Mouse (Mus musculus): ENCODE data around the gene Sptb.

Gene Sptb

DNA sequence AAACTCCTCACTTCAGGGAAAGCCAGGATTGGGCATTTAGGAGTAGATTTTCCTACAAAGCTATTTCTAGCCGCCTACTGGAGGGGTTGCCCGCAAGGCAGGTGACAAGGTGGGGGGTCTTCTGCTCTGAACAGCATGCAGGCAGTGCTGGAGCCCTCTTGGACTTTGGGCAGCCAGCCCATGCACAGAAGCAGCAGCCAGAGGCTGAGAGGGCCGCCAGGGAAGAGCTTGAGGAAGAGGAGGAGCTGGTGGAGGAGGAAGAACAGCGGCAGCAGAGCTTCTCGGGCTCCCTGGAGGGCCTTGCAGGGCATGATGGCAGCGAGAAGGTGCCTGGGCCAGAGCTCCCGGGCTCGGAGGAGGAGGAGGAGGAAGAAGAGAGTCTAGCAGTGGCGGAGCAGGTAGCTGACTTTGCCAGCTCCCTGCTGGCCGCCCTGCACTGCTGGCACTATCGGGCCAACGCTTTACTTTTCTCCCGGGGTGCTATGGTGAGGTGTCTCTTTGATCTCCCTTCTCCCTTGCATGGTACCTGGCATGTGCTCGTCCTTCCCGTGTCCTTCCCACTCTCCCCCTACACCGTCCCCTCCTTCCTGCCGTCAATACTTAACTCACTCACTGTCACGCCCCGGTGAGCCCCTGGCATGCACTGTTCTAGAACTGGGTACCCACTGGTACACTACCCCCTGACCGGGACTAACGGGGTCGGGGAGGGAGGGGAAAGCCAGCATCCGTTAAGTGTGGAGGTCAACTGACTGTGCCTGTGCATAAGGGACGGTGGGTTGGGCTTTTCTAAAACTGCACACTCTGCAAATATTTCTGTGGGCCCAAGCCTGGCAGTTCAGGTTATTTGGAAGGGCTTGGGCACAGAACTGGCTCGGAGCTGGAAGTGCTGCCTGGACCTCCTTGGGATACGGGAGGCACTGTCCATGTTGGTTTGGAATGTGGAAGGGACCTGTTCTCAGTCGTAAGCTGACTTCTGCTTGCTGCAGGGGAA, 137.8 kb downstream of the Sptb start:
- no peak for DNase-seq

DNA sequence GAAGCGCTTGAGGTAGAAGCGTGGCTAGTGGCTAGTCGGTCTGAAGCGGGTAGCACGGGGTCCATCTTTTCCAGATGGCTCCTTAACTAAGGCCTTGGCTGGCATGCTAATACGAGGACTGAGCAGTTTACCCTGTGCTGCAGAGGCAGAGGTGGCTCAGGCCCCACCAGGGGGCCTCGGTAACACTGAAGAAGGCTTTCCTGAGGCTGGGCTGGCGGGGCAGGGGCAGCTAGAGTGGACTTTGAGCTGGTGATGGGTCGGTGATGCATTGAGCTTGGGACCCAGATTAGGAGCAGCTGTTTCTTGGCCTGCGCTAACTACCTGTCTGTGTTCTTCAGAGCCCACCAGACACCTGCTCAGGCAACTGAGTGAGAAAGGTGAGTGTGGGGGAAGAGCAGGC, 139.1 kb downstream of the Sptb start:
- DNase-seq: no peak

DNA sequence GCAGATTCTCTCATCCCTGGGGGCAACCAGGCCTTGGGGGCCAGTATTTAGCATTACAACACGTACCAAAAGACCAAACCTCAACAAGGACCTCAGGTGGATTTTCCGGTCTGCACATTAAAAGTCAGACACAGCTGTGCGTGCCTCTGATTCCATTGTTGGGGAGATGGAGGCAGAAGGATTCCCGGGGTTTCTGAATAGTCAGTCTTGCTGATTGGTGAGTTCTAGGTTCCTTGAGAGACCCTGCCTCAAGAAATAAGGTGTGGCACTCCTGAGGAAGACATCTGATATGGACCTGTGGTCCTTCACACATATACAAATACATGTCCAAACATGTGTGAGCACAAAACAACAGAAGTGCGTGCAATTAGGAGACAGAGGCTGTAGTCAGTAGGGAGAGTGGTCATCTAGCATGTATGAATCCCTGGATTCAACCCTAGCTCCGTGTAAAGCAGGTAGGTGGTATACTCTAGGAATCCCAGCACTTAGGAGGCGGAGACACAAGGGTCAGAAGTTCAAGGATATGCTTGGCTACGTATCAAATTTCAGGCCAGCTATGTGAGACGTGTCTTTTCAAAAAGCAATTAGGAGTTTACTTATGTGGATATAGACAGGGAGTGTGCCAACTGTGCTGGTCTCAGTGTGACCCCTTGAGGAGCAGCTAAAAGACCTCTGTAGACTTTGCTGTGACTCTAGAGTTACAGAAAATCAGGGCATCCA, 140.0 kb downstream of the Sptb start:
- DNase-seq: no peak

DNA sequence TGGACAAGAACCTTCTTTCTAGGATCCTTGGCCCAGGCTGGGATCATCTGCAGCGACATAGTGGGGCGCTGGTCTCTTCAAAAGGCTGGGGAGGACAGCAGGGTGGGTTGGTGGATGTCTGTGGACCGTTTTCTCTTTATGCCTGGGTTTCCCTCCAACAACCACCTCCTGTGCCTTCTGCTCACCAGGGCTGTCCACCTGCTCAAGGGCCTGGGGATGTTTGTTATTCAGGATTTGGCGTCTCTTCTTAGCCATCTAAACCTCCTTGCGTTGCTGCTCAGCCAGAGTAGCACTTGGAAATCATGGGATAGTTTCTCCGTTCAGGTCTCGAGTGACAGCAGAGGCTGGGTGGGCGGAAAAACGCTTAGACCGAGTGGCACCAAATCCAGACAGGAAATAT, 144.1 kb downstream of the Sptb start:
- no peak for DNase-seq

DNA sequence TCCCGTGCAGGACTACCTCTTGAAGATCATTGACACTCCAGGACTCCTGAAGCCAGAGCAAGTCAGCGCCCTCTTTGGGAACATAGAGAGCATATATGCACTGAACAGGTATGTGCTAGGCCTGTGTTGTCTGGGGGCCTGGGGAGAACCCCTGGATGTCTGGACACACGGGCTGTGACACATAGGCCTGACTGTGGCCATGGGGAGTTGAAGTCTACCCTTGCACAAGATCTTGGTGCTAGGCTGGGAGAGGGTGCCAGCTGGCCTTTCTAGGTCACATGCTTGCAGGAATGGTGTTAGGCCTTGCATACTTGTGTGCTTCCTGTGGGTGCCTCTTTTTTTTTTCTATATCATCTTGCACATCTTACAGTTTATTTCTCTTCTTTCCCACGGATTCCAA, 148.2 kb downstream of the Sptb start:
- no peak for DNase-seq

DNA sequence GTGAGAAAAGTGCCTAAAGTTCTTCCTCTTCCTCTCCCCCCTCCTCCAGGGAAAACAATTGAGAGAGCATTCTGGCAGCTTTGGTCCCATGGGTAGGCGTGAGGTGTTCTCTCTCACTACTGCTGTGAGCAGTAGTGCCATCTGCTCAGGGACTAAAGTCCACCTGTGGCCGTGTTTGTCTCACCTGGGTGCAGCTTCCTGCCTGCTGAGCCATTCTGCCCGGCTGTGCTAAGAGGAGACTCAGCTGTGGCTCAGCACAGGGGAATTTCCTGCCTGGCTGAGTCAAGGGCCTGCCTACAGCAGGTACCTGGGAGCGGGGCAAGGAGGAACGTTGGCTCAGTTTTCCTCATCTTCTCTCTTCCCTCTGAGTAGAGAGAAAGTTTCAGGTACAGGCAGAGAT, 152.1 kb downstream of the Sptb start:
- no peak for DNase-seq

DNA sequence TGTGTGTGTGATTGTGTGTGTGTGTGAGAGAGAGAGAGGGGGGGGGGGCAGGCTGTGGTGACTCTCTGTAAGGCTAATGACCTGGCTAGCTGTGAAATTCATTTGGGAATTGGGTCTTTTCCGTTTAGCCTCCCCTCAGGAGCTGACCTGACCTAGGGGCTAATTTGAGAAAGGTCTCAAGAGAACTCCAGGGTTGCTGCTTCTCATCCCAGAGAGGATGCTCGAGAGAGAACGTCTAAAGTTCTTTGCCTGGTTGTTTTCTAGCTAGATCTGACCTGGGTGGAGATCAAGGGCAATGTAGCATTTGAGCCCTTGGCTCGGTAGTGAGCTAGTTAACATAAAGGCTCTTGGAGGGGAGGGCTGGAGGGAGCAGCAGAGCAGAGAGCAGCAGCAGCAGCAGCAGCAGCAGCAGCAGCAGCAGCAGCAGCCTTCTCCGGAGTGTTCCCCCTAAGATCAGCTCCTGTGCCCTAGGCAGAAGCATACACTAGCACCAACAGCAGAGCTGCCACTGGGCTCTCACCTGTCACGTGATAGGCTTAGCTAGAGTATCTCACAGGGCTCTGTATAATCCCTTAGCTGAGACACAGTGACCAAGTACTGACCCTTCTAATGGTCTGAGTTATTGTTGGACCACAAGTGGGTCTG, 153.5 kb downstream of the Sptb start:
- no peak for DNase-seq

DNA sequence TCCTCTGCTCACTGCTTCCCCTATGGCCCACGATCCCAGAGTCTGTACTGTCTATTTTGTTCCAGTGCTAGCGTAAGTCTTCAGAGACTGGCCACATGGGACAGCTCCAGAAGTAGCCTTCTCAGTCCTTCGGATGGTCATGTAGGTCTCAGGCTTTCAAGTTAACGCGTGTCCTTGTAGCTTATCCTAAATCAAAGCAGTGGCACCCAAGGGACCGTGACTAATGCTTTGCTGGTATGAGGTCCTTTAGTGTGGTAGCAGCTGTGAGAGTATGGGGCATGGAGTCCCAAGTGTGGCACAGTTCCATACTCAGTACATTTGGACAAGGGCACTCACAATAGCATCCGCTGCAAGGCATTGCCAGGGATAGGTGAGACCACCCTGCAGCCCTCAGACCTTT, 154.2 kb downstream of the Sptb start:
- DNase-seq: no peak

DNA sequence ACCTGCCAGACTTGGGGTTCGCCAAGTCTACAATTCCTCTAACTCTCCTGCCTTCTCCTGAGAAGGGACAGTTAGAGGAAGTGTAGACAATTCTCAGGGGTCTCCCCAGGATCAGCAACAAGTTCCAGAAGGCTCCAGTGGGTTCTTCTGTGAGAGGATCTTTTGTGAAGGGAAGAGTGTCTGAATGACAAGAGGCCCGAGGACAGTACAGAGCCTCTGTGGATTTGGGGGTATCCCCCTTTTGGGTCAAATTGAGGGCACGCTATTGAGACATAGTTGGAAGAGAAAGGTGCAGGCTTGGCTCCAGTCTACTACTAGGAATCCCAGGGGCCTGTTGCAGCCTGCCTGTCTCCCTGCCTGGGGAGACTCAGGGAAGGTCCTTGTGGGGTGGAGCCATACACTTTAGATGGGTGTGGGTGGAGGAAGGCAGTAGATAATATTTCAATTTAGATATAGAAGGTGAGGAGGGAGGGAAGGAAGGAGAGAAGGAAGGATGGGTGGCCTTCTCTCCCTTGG, 155.4 kb downstream of the Sptb start:
- DNase-seq: no peak

DNA sequence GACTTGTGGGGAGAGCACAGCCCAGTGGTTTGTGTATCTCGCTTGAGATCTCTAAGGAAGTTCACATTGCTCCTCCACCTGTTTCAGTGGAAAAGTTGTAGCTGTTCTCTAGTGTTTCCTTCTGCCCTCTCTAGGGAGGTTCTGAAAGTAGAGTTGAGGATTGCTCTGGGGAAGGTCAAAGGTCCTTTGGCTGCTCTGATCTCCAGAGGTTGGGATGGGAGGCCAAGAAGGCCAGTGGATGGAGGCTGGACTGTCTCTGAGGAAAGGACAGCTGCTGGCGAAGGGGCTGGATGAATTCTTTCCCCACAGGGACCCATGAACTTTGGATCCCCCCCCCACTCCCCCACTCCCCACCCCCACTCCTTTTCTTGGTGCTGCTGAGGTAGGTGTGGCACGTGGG, 156.0 kb downstream of the Sptb start:
- no peak for DNase-seq

DNA sequence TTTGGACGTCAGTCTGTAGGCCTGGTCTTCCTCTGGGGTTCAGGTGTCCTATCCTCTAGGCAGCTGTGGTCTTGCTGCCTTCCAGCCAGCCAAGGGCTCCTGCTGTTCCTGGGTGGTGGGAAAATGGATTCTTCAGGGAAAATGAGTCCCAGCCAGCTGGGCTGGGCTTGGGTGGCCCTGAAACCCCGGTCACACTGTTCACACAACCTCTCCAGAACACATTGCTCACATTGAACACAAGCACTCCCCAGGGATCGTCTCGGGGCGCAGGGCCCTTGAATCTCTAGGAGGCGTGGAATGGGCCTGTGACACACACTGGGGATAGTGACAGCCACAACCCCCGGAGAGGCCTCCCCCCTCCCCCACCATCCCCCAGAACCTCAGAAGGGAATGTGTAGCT, 156.4 kb downstream of the Sptb start:
- DNase-seq: no peak

DNA sequence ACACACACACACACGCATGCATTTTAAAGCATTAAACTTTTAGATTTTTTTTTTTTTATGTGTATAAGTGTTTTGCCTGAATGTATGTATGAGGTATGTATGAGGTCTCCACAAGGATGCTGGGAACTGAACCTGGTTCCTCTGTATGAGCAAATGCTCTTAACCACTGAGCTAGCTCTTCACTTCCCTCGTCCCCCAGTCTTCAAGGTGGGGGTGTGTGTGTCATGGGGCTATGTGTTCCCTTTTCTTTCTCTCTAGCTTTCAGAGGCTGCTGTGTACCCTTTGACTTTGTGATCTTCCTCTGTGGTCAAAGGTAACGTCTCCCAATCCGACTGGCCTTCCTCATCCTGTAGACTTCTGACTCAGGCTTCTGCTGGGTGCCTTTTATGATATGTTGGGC, 157.4 kb downstream of the Sptb start:
- DNase-seq: no peak

DNA sequence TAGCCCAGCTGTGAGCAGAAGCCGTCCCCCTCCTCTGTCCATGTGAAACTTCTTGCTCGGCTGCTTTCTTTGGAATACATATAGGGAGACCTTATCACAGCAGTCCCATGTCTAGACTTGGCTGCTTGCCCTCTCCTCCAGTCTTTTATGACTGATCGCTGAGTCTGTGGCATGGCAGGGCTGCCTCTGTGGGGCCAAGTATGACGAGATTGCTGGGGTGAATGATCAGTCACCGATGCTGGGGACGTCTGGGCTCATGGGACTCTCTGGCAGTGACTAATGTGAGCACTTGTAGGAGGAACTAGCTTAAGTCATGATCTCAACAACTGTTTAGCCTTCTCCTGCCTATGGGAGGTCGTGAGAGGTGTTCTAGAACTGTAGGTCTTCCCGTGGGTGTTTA, 158.0 kb downstream of the Sptb start:
- no peak for DNase-seq

DNA sequence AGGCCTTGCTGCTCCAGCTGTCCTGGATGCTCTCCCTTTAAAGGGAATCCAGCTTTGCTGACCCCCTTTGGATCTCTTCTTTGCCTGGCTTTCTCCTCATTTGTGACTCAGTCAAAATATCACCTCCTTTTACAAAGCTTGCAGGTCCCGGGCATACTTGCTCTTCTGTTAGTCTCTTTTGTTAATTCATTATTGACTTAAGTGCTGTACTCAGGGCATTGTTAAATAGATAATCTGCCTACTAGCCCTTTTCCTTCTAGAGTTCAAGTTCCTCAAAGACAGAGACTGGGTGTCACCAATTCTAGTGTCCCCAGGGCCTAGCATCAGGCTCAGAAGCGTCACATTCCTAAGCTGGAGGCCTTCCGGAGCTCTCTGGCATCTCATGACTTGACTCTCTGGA, 161.1 kb downstream of the Sptb start:
- no peak for DNase-seq

DNA sequence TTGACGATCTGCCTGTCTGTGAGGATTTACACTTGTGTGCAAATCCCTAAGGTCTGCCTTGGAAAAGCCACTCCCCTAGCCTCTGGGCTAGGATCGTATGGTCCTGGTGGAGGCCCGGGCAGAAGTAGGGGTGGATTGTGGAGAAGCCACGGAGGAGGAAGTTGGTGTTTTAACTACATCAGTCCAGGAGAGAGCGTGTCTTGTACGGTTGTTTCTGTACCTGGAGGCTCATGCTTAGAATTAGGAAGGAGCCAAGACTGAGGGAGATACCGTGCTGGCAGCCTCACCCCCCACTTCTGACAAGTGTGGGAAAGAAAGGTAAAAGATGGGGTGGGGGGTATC, 162.3 kb downstream of the Sptb start:
- no peak for DNase-seq

DNA sequence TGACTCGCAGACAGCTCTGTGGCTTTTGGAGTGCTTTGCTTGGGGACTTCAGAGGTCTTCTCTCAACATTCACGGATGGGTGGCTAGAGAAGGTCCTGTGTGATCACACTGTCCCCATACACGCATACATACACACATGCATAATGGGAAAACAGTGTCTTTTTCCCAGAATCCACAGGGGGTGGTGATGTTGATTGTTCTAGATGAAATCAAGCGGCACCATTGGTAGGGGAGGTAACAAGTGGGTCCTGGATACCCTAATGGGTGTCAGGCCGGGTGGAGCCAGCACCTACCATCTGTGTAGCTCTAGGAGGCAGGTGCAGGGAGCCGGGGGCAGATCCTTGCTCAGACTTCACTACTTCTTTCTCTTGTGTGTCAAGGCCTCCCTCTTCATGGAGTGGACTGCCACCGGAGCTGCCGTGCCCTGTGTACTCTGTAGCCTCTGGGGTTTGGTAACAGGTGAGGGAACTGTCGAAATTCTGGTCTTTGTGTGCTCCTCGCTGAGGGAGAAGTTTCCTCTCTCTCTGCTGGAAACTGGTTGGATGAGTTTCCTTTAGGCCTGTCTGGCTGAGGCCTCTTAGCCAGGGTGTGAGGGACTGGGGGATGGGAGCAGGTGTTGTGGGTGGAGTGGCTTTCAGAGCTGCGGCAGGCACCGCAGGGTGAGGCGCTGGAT, 162.8 kb downstream of the Sptb start:
- no peak for DNase-seq

DNA sequence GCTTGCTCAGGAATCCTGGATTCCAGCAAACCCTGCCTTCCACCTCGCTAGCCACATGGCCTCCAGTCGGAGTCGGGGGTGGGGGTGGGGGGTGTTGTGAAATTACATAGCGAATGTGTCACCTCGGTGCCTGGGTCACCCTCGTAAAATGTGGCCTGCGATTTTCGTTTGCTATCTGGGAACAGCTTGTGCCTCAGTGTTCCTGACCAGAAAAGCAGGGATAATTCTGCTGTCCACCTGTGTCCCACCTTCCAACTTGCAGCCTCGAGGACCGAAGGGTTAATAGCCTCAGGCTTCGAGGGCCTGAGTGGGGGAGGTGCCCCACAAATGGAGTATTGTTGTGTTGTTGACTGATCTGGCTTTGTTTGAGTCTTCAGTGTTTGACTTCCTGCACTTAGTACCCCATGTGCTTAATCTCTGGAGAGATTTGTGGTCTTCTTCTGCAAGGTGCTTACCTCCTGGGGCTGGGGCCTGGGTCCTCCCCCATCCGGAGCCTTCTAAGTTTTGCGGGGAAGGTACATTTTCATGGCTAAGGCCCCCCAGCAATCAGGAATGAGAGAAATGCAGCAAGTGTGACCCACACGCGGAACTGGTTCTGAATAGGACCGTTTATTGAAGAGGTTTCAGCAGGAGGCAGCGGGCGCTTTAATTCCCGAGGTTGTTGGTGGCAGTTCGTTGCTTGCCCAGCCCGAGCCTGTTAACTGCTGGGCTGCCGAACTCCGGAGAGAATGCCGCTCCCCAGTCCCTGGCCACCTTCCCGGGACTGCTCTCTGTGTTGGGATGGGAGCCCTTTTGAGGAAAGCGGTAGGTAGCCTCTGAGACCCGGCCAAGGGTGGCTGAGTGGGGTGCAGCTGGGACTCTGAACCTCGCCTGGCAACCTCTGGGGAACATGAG, 163.7 kb downstream of the Sptb start:
- DNase-seq: peak; percentile 50

DNA sequence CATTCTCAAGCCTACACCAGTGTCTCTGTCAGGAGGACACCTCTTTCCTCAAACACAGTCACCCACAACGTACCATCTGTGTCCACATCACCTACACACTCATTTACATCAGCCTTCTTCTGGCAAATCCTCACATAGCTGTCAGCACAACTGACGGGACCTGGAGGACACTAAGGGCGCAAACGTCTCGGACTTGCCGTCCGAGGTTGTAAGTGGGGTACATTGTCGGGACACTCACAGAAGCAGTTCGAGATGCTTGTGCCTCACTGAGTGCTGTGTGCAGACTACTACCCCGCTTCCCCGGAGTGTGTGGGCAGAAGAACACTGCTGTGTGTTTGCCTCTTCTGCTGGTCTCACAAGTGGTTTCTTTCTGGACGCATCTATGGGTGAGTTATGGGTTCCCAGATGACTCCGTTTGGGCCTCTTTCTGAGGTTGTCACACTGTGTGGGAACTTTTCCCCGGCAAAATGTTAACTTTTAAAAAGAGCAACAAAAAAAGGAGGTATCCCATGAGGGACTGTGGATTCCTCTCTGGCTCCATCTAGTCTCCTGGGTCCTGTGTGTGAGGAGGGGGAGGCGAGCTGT, 164.5 kb downstream of the Sptb start:
- no peak for DNase-seq

DNA sequence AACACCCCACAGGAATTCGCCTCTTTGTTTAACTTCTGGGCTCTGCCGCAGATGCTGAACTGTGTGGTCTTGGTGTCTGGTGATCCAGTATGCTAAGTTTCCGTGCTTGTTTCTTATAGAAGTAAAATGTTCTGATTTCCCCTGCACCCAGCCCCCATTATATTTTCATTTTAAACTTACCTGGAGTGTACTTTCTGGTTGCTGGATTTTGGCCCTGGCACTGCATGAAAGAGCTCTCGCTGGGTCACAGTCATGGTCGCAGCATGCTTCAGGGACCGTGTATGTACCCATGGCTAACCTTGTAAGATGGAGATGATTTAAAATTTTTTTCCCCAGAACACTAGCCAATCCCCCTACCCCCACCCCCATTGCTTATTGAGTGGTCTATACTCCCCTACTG, 168.5 kb downstream of the Sptb start:
- no peak for DNase-seq

DNA sequence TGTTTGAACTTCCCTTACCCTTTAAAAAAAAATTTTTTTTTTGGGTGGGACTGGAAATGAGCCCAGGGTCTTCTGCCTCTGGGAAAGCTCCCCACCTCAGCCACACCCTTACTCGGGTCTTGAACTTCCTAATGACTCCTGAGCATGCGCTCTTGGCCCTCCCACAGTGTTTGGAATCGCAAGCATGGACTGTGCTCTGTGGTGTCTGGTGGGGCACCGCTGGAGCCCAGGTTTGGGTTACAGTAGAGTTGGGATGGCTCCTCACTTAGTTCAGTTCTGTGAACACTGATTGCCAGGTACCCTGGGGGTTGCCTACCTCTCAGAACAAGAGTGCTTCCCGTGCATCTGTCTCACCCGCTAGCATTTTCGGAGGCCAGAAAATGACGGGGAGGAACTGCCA, 168.9 kb downstream of the Sptb start:
- no peak for DNase-seq

DNA sequence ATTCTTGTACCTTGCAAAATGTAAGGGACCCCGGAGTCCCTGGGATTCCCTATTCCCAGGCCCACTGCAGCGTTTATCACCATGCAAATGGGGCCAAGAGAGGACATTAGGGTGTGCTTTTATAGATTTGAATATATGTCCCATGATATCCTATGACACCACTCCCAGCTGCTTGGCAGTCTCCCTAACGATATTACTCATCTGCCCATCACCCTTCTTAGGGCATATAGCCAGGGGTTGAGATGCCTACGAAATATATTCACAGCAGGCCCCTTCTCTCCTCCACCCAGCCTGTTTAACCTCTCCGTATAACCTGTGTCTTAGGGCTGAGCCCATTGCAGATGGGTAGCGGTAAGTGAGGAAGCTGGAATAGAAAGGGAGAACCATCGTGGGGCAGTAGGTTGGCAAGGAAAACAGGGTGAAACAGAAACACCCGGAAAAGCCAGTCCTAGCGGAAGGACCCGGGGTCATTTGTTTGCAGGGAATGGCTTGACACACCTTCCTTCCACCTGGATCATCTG, 169.6 kb downstream of the Sptb start:
- no peak for DNase-seq
